Mouse (Mus musculus) macrophage (primary cell): ENCODE data around the gene Krt34. TPM values are rescaled to one million over a fixed set of nuclear protein-coding genes. Genes with fewer than 3 reads are reported as not detected.

ENCODE experiments used
- polyA plus RNA-seq: library from polyadenylated mRNA; stranded (reverse); fragments of 250-400 nt; gene quantifications from 3 replicates; pipeline ENCODE4 v1.2.4, GENCODE M21; 2018; ENCODE audit warnings: inconsistent platforms

Krt34 gene
- polyA plus RNA-seq, 1 experiment from 2014 or later: not detected

Other genes with a start within 250 kb of the Krt34 start
- not detected in 3 replicates for gene Gm11596, start 248.1 kb downstream of the Krt34 start, polyA plus RNA-seq
- not detected in 3 replicates for gene Gm11569, start 242.6 kb downstream of the Krt34 start, polyA plus RNA-seq
- not detected in 3 replicates for gene Gm11554, start 237.1 kb downstream of the Krt34 start, polyA plus RNA-seq
- gene Krtap4-13, start 231.7 kb downstream of the Krt34 start, polyA plus RNA-seq: not detected in 3 replicates
- not detected in 3 replicates for gene Gm11564, start 225.9 kb downstream of the Krt34 start, polyA plus RNA-seq
- gene 2300003K06Rik, start 203.5 kb downstream of the Krt34 start, polyA plus RNA-seq: not detected in 3 replicates
- not detected in 3 replicates for gene Krtap4-16, start 189.9 kb downstream of the Krt34 start, polyA plus RNA-seq
- not detected in 3 replicates for gene Gm11568, start 183.6 kb downstream of the Krt34 start, polyA plus RNA-seq
- not detected in 3 replicates for gene Gm11559, start 177.1 kb downstream of the Krt34 start, polyA plus RNA-seq
- not detected in 3 replicates for gene Krtap9-1, start 168.2 kb downstream of the Krt34 start, polyA plus RNA-seq
- gene Gm11567, start 162.4 kb downstream of the Krt34 start, polyA plus RNA-seq: not detected in 3 replicates
- gene Krtap31-1, start 133.6 kb downstream of the Krt34 start, polyA plus RNA-seq: not detected in 3 replicates
- gene Gm11565, start 126.8 kb downstream of the Krt34 start, polyA plus RNA-seq: not detected in 3 replicates
- not detected in 3 replicates for gene Krtap31-2, start 105.3 kb downstream of the Krt34 start, polyA plus RNA-seq
- gene Krtap9-5, start 93.1 kb downstream of the Krt34 start, polyA plus RNA-seq: not detected in 3 replicates
- not detected in 3 replicates for gene Krtap29-1, start 62.5 kb downstream of the Krt34 start, polyA plus RNA-seq
- not detected in 3 replicates for gene Krtap16-1, start 55.0 kb downstream of the Krt34 start, polyA plus RNA-seq
- gene Krtap17-1, start 47.6 kb downstream of the Krt34 start, polyA plus RNA-seq: not detected in 3 replicates
- gene Krt33a, start 25.3 kb downstream of the Krt34 start, polyA plus RNA-seq: not detected in 3 replicates
- gene Krt33b, start 11.7 kb downstream of the Krt34 start, polyA plus RNA-seq: not detected in 3 replicates
- not detected in 3 replicates for gene Krt31, start 9.0 kb upstream of the Krt34 start, polyA plus RNA-seq
- not detected in 3 replicates for gene Krt32, start 46.7 kb upstream of the Krt34 start, polyA plus RNA-seq
- gene Krt35, start 54.7 kb upstream of the Krt34 start, polyA plus RNA-seq: not detected in 3 replicates
- gene Krt36, start 64.1 kb upstream of the Krt34 start, polyA plus RNA-seq: not detected in 3 replicates
- not detected in 3 replicates for gene Krt13, start 80.0 kb upstream of the Krt34 start, polyA plus RNA-seq
- gene Krt15, start 94.4 kb upstream of the Krt34 start, polyA plus RNA-seq: not detected in 3 replicates
- gene Krt19, start 107.1 kb upstream of the Krt34 start, polyA plus RNA-seq: not detected in 3 replicates
- not detected in 3 replicates for gene Krt9, start 151.7 kb upstream of the Krt34 start, polyA plus RNA-seq
- not detected in 3 replicates for gene Krt14, start 166.0 kb upstream of the Krt34 start, polyA plus RNA-seq
- not detected in 3 replicates for gene Krt16, start 207.3 kb upstream of the Krt34 start, polyA plus RNA-seq
- gene Krt17, start 219.5 kb upstream of the Krt34 start, polyA plus RNA-seq: not detected in 3 replicates
- not detected in 3 replicates for gene Krt42, start 228.3 kb upstream of the Krt34 start, polyA plus RNA-seq